29 mouse cellular contexts compared by ENCODE assay signal in the genomic region with DNA sequence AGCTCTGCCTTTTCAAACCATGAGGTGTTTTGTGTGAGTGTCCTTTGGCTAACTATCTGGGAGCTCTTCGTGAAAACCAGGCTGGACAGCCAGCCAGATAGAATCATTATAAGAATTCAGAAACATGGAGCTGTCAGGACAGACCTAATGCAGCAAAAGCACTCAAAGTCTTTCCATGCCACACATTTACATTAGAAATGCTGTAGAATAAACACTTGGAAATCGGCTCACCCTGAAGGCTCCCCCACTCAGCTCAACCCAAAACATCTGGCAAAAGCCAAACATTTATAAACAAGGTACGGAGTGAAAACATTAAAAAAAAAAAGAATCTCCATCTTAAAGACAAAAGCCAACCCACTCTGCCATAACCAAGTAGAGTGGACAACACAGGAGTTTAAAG.
DNase-seq lines count a peak whose midpoint lies in the region; ATAC-seq and TF ChIP-seq lines count a peak whose summit lies in the region.
"Had no signal": no experiment of that assay in that cellular context is flagged by ENCODE, and none has a peak within 500 bp of the region (broad histone marks: within the 10 kb centered on the region; RNA-seq: fewer than 3 reads in every experiment).

No protein-coding gene starts in this region.

- TF ChIP-seq CTCF in intestine, postnatal 0 days (IDR thresholded peaks at IDR 0.05; ENCODE audit: low read depth) = no peak

- DNase-seq in intestine, embryonic 14.5 days (ENCODE audit: low spot score) = no peak
- DNase-seq in left cerebral cortex, adult 8-10 months (ENCODE audit: low spot score in 2 of 2) = no peak
- DNase-seq in adrenal gland, postnatal 10 days = no peak
- DNase-seq: adrenal gland, postnatal 14 days; B cell, adult 2 months; cerebellum, adult 11 months; cerebellum, adult 8-10 months; cerebellum, postnatal 10 days; cerebellum, postnatal 36 days; embryo, embryonic 11 days; gastrocnemius, postnatal 10 days; gastrocnemius, postnatal 36 days; heart, adult 2 months; heart, postnatal 14 days; heart, postnatal 4 days had no signal

- H3K9ac ChIP-seq in intestine, embryonic 14.5 days (ENCODE audit: low read length) = no peak overlapping the region
- H3K9ac ChIP-seq in intestine, postnatal 0 days (ENCODE audit: low read depth, low read length) = no peak overlapping the region
- no peak overlapping the region for H3K9ac ChIP-seq in embryonic facial prominence, embryonic 13.5 days
- no peak overlapping the region for H3K9ac ChIP-seq in intestine, embryonic 15.5 days
- H3K9ac ChIP-seq: forebrain, embryonic 13.5 days; heart, embryonic 13.5 days; hindbrain, embryonic 14.5 days had no signal

- H3K36me3 ChIP-seq in intestine, embryonic 14.5 days (ENCODE audit: control insufficient read depth, insufficient read depth, low read length) = no peaks in the 10 kb centered on the region
- H3K36me3 ChIP-seq in intestine, postnatal 0 days (ENCODE audit: control insufficient read depth, insufficient read depth) = no peaks in the 10 kb centered on the region
- H3K36me3 ChIP-seq in embryonic facial prominence, embryonic 13.5 days = no peaks in the 10 kb centered on the region
- H3K36me3 ChIP-seq in intestine, embryonic 15.5 days = no peaks in the 10 kb centered on the region
- H3K36me3 ChIP-seq: forebrain, embryonic 10.5 days; G1E; heart, embryonic 10.5 days; heart, embryonic 13.5 days had no signal

- peaks cover 13% of the 10 kb centered on the region for H3K4me1 ChIP-seq in intestine, embryonic 14.5 days (replicated peaks; ENCODE audit: control insufficient read depth, insufficient read depth, low read length)
- H3K4me1 ChIP-seq in intestine, postnatal 0 days (replicated peaks; ENCODE audit: control insufficient read depth, insufficient read depth, low read length) = no peaks in the 10 kb centered on the region
- peaks cover 34% of the 10 kb centered on the region for H3K4me1 ChIP-seq in embryonic facial prominence, embryonic 13.5 days
- 0 out of 2 replicates have a peak, but pooled peaks cover 8% of the 10 kb centered on the region for H3K4me1 ChIP-seq in intestine, embryonic 15.5 days (replicated peaks)
- H3K4me1 ChIP-seq: forebrain, embryonic 13.5 days had no signal

- no peaks in the 10 kb centered on the region for H3K9me3 ChIP-seq in intestine, embryonic 14.5 days (ENCODE audit: control insufficient read depth, low read length)
- H3K9me3 ChIP-seq in intestine, postnatal 0 days (ENCODE audit: control insufficient read depth) = no peaks in the 10 kb centered on the region
- H3K9me3 ChIP-seq in embryonic facial prominence, embryonic 13.5 days = no peaks in the 10 kb centered on the region
- no peaks in the 10 kb centered on the region for H3K9me3 ChIP-seq in intestine, embryonic 15.5 days
- H3K9me3 ChIP-seq: forebrain, embryonic 10.5 days; forebrain, embryonic 13.5 days; G1E; heart, embryonic 10.5 days; heart, embryonic 13.5 days had no signal

- H3K27ac ChIP-seq in intestine, embryonic 14.5 days (ENCODE audit: low read depth) = peak overlapping the region; percentile 57; the same call in 1 of the 2 replicates
- no peak overlapping the region for H3K27ac ChIP-seq in intestine, postnatal 0 days (ENCODE audit: low read depth, low read length)
- H3K27ac ChIP-seq in embryonic facial prominence, embryonic 13.5 days = peak overlapping the region; percentile 52; the same call in 1 of the 2 replicates
- H3K27ac ChIP-seq in intestine, embryonic 15.5 days = peak overlapping the region; percentile 38; the same call in 1 of the 2 replicates
- H3K27ac ChIP-seq: forebrain, embryonic 10.5 days; forebrain, embryonic 13.5 days; heart, adult 2 months; heart, embryonic 10.5 days; heart, embryonic 13.5 days; hindbrain, embryonic 14.5 days; hindbrain, postnatal 0 days had no signal

- 41% methylated on average over 3 of the region's 3 CpGs for WGBS in intestine, embryonic 14.5 days
- 51% methylated on average over 3 of the region's 3 CpGs for WGBS in intestine, postnatal 0 days
- 42% methylated on average over 3 of the region's 3 CpGs for WGBS in embryonic facial prominence, embryonic 13.5 days
- 37% methylated on average over 3 of the region's 3 CpGs for WGBS in intestine, embryonic 15.5 days

- no peak for ATAC-seq in intestine, embryonic 14.5 days (replicated peaks; ENCODE audit: low FRiP score, low TSS enrichment, low read depth)
- ATAC-seq in intestine, postnatal 0 days = no peak
- no peak for ATAC-seq in embryonic facial prominence, embryonic 13.5 days (ENCODE audit: insufficient number of reproducible peaks, insufficient read depth, low FRiP score, low TSS enrichment, low read depth)
- ATAC-seq in intestine, embryonic 15.5 days = no peak
- ATAC-seq: forebrain, embryonic 13.5 days; forebrain, embryonic 16.5 days; hindbrain, postnatal 0 days; inflammation-experienced regulatory T-cells, adult 6 months; Patski had no signal

- H3K4me2 ChIP-seq in intestine, embryonic 14.5 days (ENCODE audit: low read length) = no peak overlapping the region
- H3K4me2 ChIP-seq in intestine, postnatal 0 days (replicated peaks; ENCODE audit: low read depth) = no peak overlapping the region
- no peak overlapping the region for H3K4me2 ChIP-seq in embryonic facial prominence, embryonic 13.5 days
- H3K4me2 ChIP-seq in intestine, embryonic 15.5 days (replicated peaks) = no peak overlapping the region
- H3K4me2 ChIP-seq: forebrain, embryonic 13.5 days; heart, embryonic 13.5 days; hindbrain, embryonic 14.5 days had no signal

- H3K27me3 ChIP-seq in intestine, embryonic 14.5 days (replicated peaks; ENCODE audit: control insufficient read depth, insufficient read depth, low read length) = no peaks in the 10 kb centered on the region
- no peaks in the 10 kb centered on the region for H3K27me3 ChIP-seq in intestine, postnatal 0 days (replicated peaks; ENCODE audit: control insufficient read depth, insufficient read depth, low read length)
- no peaks in the 10 kb centered on the region for H3K27me3 ChIP-seq in embryonic facial prominence, embryonic 13.5 days
- H3K27me3 ChIP-seq in intestine, embryonic 15.5 days (replicated peaks) = no peaks in the 10 kb centered on the region
- H3K27me3 ChIP-seq: CH12.LX; forebrain, embryonic 13.5 days; heart, embryonic 13.5 days; Patski had no signal

- no peak overlapping the region for H3K4me3 ChIP-seq in intestine, embryonic 14.5 days (ENCODE audit: low read depth, low read length)
- H3K4me3 ChIP-seq in intestine, postnatal 0 days (ENCODE audit: low read depth, low read length) = no peak overlapping the region
- H3K4me3 ChIP-seq in embryonic facial prominence, embryonic 13.5 days = no peak overlapping the region
- no peak overlapping the region for H3K4me3 ChIP-seq in intestine, embryonic 15.5 days (replicated peaks)
- H3K4me3 ChIP-seq: forebrain, embryonic 10.5 days; forebrain, embryonic 13.5 days; heart, adult 2 months; heart, embryonic 10.5 days; heart, embryonic 13.5 days had no signal
